Mouse (Mus musculus) kidney, adult 2 months (tissue): ENCODE results near the gene Plgrkt.

Experiments
- CTCF ChIP-seq: fragments of 200-500 bp; conservative IDR thresholded peaks from 2 replicates; pipeline ENCODE4 v1.5.1; 2011; ENCODE audit warnings: low read depth, mild to moderate bottlenecking, control low read depth, low read length, moderate library complexity, mixed read lengths; ENCODE audit not compliant: insufficient read depth, insufficient read length
- POLR2A ChIP-seq: fragments of 200-500 bp; IDR thresholded peaks from one replicate; pipeline ENCODE4 v1.6.1; 2011; ENCODE audit warnings: low read depth, low read length, control low read depth

DNA sequence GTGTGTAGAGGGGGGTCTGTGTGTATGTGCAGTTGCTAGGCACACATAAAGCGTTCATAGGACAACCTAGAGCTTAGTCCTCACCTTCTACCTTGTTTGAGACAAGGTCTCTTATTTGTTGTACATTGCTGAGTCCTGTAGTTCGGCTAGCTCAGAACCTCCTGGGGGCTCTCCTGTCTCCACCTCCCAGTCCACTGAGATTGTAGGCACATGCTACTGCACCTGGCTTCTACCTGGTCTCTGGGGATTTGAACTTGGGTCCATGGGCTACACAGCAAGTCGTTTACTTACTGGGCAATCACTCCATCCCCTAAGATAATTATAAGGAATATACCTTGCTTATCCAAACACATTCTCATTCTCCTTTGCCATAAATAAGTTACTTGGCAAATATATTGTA, 5.4 kb upstream of the Plgrkt start:
- TF ChIP-seq POLR2A (no peak), CTCF (no peak)
